Mouse (Mus musculus) frontal cortex, postnatal 25 days (tissue): ENCODE measurements around the gene Cdiptos.

ENCODE experiments used
- DNase-seq, 2 experiments: peaks; one replicate each; pipeline ENCODE4 v3.0.0; 2022; ENCODE audit warnings: low spot score in 2 of 2

Gene Cdiptos

DNA sequence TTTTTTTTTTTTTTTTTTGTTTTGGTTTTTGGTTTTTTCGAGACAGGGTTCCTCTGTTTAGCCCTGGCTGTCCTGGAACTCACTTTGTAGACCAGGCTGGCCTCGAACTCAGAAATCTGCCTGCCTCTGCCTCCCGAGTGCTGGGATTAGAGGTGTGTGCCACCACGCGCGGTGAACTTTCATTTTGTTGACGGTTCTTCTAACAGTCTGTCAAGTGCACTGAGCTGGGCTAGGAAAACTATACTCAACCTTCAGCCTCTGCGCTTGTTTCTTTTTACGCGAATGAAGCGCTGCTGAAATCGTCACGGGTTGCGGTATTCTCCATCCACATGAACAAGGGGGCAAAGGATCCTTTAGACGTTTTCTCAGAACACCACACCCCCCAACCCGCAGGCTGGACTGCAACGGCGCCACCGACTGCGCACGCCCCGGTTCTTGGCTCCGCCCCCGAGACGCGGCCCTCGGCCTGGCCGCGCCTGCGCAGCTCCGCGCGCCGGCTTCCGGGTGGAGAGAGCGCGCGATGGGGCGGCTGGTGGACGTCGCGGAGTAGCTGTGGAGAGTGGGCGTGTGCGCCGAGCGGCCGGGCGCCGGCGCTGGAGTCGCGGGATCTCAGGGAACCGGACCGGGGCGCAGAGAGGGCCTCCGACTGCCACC, 47.4 kb downstream of the Cdiptos start, which contains the start of gene Kctd13:
TSS of gene Kctd13 (plus strand) at position 496 of the 654 bp plus-strand sequence.
- peak; percentile 68 to 77 for DNase-seq

DNA sequence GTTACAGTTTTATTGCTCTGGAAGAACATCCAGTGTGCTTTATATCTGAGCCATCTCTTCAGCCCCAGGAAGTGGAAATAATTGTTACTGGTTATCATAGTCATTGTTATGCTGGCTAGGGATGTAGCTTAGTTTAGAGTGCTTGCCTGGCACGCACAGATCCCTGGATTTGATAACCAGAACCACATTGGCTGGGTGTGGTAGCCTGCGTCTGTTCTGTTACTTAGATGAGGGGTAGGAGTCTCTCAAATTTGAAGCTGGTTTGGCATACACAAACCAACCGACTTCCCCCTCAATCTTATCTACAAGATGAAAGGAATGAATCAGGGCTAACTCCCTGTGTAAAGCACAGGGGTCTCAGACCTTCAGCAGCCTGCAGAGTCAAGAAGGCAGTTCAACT, 49.6 kb downstream of the Cdiptos start:
- no peak for DNase-seq

DNA sequence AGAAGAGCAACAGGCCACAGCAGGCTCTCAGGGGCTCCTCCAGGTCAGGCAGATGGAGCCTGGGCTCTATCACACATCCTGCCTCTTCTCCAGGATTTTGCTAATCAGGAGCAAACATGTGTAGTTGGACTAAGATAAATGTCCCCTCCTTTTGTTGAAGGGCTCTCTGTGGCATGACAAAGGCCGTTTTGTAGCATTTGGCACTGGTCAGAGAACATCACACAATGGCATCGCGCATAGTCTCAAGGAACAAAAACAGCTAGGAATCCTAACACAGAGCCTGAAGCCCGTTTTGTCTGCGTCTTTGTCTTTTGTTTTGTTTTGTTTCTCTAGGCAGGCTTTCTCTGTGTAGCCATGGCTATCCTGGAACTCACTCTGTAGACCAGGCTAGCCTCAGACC, 51.9 kb downstream of the Cdiptos start:
- no peak for DNase-seq

DNA sequence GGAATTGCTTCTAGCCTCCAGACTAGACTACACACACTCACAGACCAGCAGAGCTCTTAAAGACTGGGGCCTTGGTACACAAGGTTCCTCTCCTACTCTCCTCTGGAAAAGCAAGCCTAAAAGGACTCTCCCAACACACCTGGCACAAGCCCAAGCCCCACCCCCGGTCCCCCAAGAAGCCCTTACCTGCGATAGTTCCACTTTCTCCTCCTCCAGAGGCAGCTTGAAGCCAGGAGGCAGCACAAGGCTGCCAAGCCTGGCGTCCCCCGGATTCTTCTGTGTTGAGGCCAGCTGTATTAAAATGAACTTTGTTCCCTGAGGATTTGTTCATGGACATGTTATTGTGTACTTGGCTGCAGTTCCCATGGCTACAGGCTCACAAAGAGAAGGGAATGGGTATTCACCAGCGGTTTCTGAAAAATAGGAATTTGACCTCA, 53.3 kb downstream of the Cdiptos start, which contains the start of gene Tmem219:
TSS of gene Tmem219 (minus strand) at position 294 of the 437 bp plus-strand sequence.
- DNase-seq = no peak
